Mouse (Mus musculus) forebrain, postnatal 0 days (tissue): ENCODE measurements at regions not wholly inside any gene's neighbourhood (a gene's known extent, or its start where the extent isn't known, plus 50 kb on each side); places are given as distances from the start of the nearest gene placed in this dataset.

Source experiments
- ATAC-seq: fragments of 200-750 bp; cut with Nextera tagmentation; 2 replicates; pipeline ENCODE4 v1.8.0; 2017; ENCODE audit warnings: mild to moderate bottlenecking, moderate library complexity
- DNase-seq: peaks from one replicate; pipeline ENCODE4 v3.0.0-alpha.2; 2015
- H3K27ac ChIP-seq: fragments of 300-500 bp; sonication (generic); 2 replicates; pipeline ENCODE4 v1.5.1; 2014; ENCODE audit warnings: low read depth, mild to moderate bottlenecking, antibody characterized with exemption, low read length, moderate library complexity, mixed read lengths
- H3K27me3 ChIP-seq: fragments of 300-500 bp; sonication (generic); 2 replicates; pipeline ENCODE4 v1.6.1; 2014; ENCODE audit warnings: mild to moderate bottlenecking, low read length, mixed read lengths; ENCODE audit not compliant: insufficient read depth
- H3K36me3 ChIP-seq: fragments of 300-500 bp; sonication (generic); 2 replicates; pipeline ENCODE4 v1.6.1; 2014; ENCODE audit warnings: mild to moderate bottlenecking, moderate library complexity; ENCODE audit not compliant: insufficient read depth
- H3K4me1 ChIP-seq: fragments of 300-500 bp; sonication (generic); 2 replicates; pipeline ENCODE4 v1.6.1; 2014; ENCODE audit warnings: antibody characterized with exemption; ENCODE audit not compliant: insufficient read depth
- H3K4me2 ChIP-seq: fragments of 300-500 bp; sonication (generic); 2 replicates; pipeline ENCODE4 v1.6.1; 2014; ENCODE audit warnings: low read depth, mild to moderate bottlenecking, moderate library complexity
- H3K4me3 ChIP-seq: fragments of 300-500 bp; sonication (generic); 2 replicates; pipeline ENCODE4 v1.5.1; 2014; ENCODE audit warnings: low read depth, low read length, mixed read lengths
- H3K9ac ChIP-seq: fragments of 300-500 bp; sonication (generic); 2 replicates; pipeline ENCODE4 v1.6.1; 2014; ENCODE audit warnings: mild to moderate bottlenecking
- H3K9me3 ChIP-seq: fragments of 300-500 bp; sonication (generic); 2 replicates; pipeline ENCODE4 v1.6.1; 2016; ENCODE audit warnings: low read length
- CTCF ChIP-seq: sonication (generic); IDR thresholded peaks from 2 replicates; pipeline ENCODE4 v1.5.1; 2016; ENCODE audit warnings: antibody characterized with exemption, control low read depth, low read depth
- WGBS: fragments of 180-500 bp; shearing (Covaris S2); extraction: QIAGEN DNeasy Blood & Tissue Kit; methylation state at CpG from one replicate; pipeline ENCODE4 v1.1.7; 2014; 5-methylcytosine and 5-hydroxymethylcytosine counted together

GRCm38 (mm10) chr9:47165480-47166131 lies 167.1 kb downstream of the Gm4791 start:
- no peak overlapping the region for H3K4me3 ChIP-seq
- TF ChIP-seq CTCF: no peak
- H3K27me3 ChIP-seq: no peaks in the 10 kb centered on the region
- ATAC-seq (peak; percentile 69; the same call in 1 of the 2 replicates), DNase-seq (peak; percentile 17)
- no peaks in the 10 kb centered on the region for H3K36me3 ChIP-seq
- 42% methylated on average over 8 of the region's 8 CpGs for WGBS
- no peak overlapping the region for H3K9ac ChIP-seq
- H3K4me1 ChIP-seq: no peaks in the 10 kb centered on the region
- no peaks in the 10 kb centered on the region for H3K9me3 ChIP-seq
- H3K27ac ChIP-seq: 0 out of 2 replicates have a peak overlapping the region, but pooled peaks have one; percentile 15
- H3K4me2 ChIP-seq: no peak overlapping the region

- Histone ChIP-seq H3K4me2 (no peak overlapping the region), H3K9ac (no peak overlapping the region), H3K4me1 (no peaks in the 10 kb centered on the region), H3K9me3 (no peaks in the 10 kb centered on the region), H3K36me3 (no peaks in the 10 kb centered on the region), H3K4me3 (no peak overlapping the region), H3K27me3 (no peaks in the 10 kb centered on the region), H3K27ac (no peak overlapping the region)
- no peak for TF ChIP-seq CTCF
- WGBS: 61% methylated on average over 20 of the region's 20 CpGs
- no peak for ATAC-seq
- DNase-seq: no peak
Observed at GRCm38 (mm10) chr9:47167681-47168240, 169.2 kb downstream of the Gm4791 start.

GRCm38 (mm10) chr9:47176044-47176443 lies 177.5 kb downstream of the Gm4791 start:
- Histone ChIP-seq H3K36me3 (no peaks in the 10 kb centered on the region), H3K4me3 (no peak overlapping the region), H3K9ac (no peak overlapping the region), H3K27ac (no peak overlapping the region), H3K9me3 (no peaks in the 10 kb centered on the region), H3K4me2 (no peak overlapping the region), H3K27me3 (no peaks in the 10 kb centered on the region), H3K4me1 (no peaks in the 10 kb centered on the region)
- 91% methylated on average over 4 of the region's 4 CpGs for WGBS
- DNase-seq (no peak), ATAC-seq (no peak)
- TF ChIP-seq CTCF: no peak

- Histone ChIP-seq H3K27ac (no peak overlapping the region), H3K9ac (no peak overlapping the region), H3K4me1 (no peaks in the 10 kb centered on the region), H3K36me3 (no peaks in the 10 kb centered on the region), H3K4me2 (no peak overlapping the region), H3K9me3 (no peaks in the 10 kb centered on the region), H3K27me3 (no peaks in the 10 kb centered on the region), H3K4me3 (no peak overlapping the region)
- no peak for TF ChIP-seq CTCF
- ATAC-seq (no peak), DNase-seq (no peak)
- WGBS: 36% methylated on average over 3 of the region's 3 CpGs
Observed at GRCm38 (mm10) chr9:47218101-47218500, 219.6 kb downstream of the Gm4791 start.

GRCm38 (mm10) chr9:47223536-47223935 lies 225.0 kb downstream of the Gm4791 start:
- no peak for TF ChIP-seq CTCF
- ATAC-seq (no peak), DNase-seq (no peak)
- H3K27me3 ChIP-seq: no peaks in the 10 kb centered on the region
- no peaks in the 10 kb centered on the region for H3K4me1 ChIP-seq
- WGBS: 77% methylated on average over 2 of the region's 2 CpGs
- no peaks in the 10 kb centered on the region for H3K36me3 ChIP-seq
- H3K9ac ChIP-seq: no peak overlapping the region
- H3K27ac ChIP-seq: no peak overlapping the region
- no peaks in the 10 kb centered on the region for H3K9me3 ChIP-seq
- H3K4me2 ChIP-seq: no peak overlapping the region
- no peak overlapping the region for H3K4me3 ChIP-seq

GRCm38 (mm10) chr9:47224249-47224648 lies 225.7 kb downstream of the Gm4791 start:
- no peak for TF ChIP-seq CTCF
- no peak overlapping the region for H3K9ac ChIP-seq
- H3K4me3 ChIP-seq: no peak overlapping the region
- H3K27ac ChIP-seq: no peak overlapping the region
- no peak overlapping the region for H3K4me2 ChIP-seq
- no peak for ATAC-seq
- no peaks in the 10 kb centered on the region for H3K27me3 ChIP-seq
- 97% methylated on average over 1 of the region's 1 CpGs for WGBS
- no peak for DNase-seq
- H3K9me3 ChIP-seq: no peaks in the 10 kb centered on the region
- H3K4me1 ChIP-seq: no peaks in the 10 kb centered on the region
- no peaks in the 10 kb centered on the region for H3K36me3 ChIP-seq

GRCm38 (mm10) chr9:47226476-47227271 lies 228.1 kb downstream of the Gm4791 start:
- TF ChIP-seq CTCF: peak; percentile 24; the same call in 1 of the 2 replicates
- no peak overlapping the region for H3K4me3 ChIP-seq
- no peaks in the 10 kb centered on the region for H3K27me3 ChIP-seq
- 66% methylated on average over 16 of the region's 16 CpGs for WGBS
- H3K36me3 ChIP-seq: no peaks in the 10 kb centered on the region
- H3K27ac ChIP-seq: no peak overlapping the region
- DNase-seq: peak; percentile 17
- no peaks in the 10 kb centered on the region for H3K4me1 ChIP-seq
- H3K9me3 ChIP-seq: no peaks in the 10 kb centered on the region
- H3K9ac ChIP-seq: no peak overlapping the region
- no peak for ATAC-seq
- H3K4me2 ChIP-seq: no peak overlapping the region
